Mouse (Mus musculus): ENCODE results near the gene Arl4d. TPM values are rescaled to one million over a fixed set of nuclear protein-coding genes. Genes with fewer than 3 reads are reported as not detected.

Arl4d gene
- polyA plus RNA-seq, 1 experiment: 10.2 TPM

GRCm38 (mm10) chr11:101714012-101714411 is 48.7 kb downstream of the Arl4d start:
- TF ChIP-seq CTCF (IDR thresholded peaks at IDR 0.05; ENCODE audit: control insufficient read depth, insufficient read depth, insufficient replicate concordance, low read depth, low read length) (no peak), POLR2A (IDR thresholded peaks at IDR 0.05; ENCODE audit: control insufficient read depth, low read depth, low read length) (no peak)
- H3K27me3 ChIP-seq (ENCODE audit: control insufficient read depth, insufficient read depth, low read length): no peaks in the 10 kb centered on the region
- no peak overlapping the region for H3K27ac ChIP-seq (ENCODE audit: control insufficient read depth, insufficient read depth, low read depth, low read length)
- H3K4me1 ChIP-seq (ENCODE audit: control insufficient read depth, insufficient read depth, low read length): no peaks in the 10 kb centered on the region
- H3K4me3 ChIP-seq (ENCODE audit: control insufficient read depth, low read depth, low read length): no peak overlapping the region
- H3K36me3 ChIP-seq (ENCODE audit: control insufficient read depth, insufficient read depth, low read length): no peaks in the 10 kb centered on the region

Other genes starting within 250 kb of the Arl4d start
- gene Aarsd1, start 247.9 kb upstream of the Arl4d start, polyA plus RNA-seq (2012; rRNA removed): 17.9 and 18.7 TPM in 2 replicates
- gene Gm27029, start 240.7 kb upstream of the Arl4d start, polyA plus RNA-seq (2012; rRNA removed): 0.14 and 0.38 TPM in 2 replicates
- 8.9 and 9.4 TPM in 2 replicates for gene Rundc1, start 240.5 kb upstream of the Arl4d start, polyA plus RNA-seq (2012; rRNA removed)
- 34.6 and 39.1 TPM in 2 replicates for gene Ptges3l, start 240.2 kb upstream of the Arl4d start, polyA plus RNA-seq (2012; rRNA removed)
- gene Rpl27, start 223.2 kb upstream of the Arl4d start, polyA plus RNA-seq (2012; rRNA removed): 161 and 224 TPM in 2 replicates
- 3.2 and 3.6 TPM in 2 replicates for gene Ifi35, start 217.1 kb upstream of the Arl4d start, polyA plus RNA-seq (2012; rRNA removed)
- 19.2 and 21.1 TPM in 2 replicates for gene Rnd2, start 200.5 kb upstream of the Arl4d start, polyA plus RNA-seq (2012; rRNA removed)
- gene Vat1, start 199.3 kb upstream of the Arl4d start, polyA plus RNA-seq (2012; rRNA removed): 40.0 and 43.3 TPM in 2 replicates
- 4.6 and 5.2 TPM in 2 replicates for gene Brca1, start 113.6 kb upstream of the Arl4d start, polyA plus RNA-seq (2012; rRNA removed)
- 323 and 355 TPM in 2 replicates for gene Nbr1, start 113.4 kb upstream of the Arl4d start, polyA plus RNA-seq (2012; rRNA removed)
- gene Tmem106a, start 83.3 kb upstream of the Arl4d start, polyA plus RNA-seq (2012; rRNA removed): 22.8 and 26.7 TPM in 2 replicates
- 64.9 and 69.4 TPM in 2 replicates for gene Gm11634, start 66.3 kb upstream of the Arl4d start, polyA plus RNA-seq (2012; rRNA removed)
- 7.8 and 13.8 TPM in 2 replicates for gene Rdm1, start 38.3 kb upstream of the Arl4d start, polyA plus RNA-seq (2012; rRNA removed)
- gene Dhx8, start 67.4 kb downstream of the Arl4d start, polyA plus RNA-seq (2012; rRNA removed): 21.0 and 21.3 TPM in 2 replicates
- gene Etv4, start 119.8 kb downstream of the Arl4d start, polyA plus RNA-seq (2012; rRNA removed): 0.53 and 1.1 TPM in 2 replicates
- gene Meox1, start 228.8 kb downstream of the Arl4d start, polyA plus RNA-seq (2012; rRNA removed): 0.18 and 1.7 TPM in 2 replicates